Mouse (Mus musculus): ENCODE measurements at regions not wholly inside any gene's neighbourhood (a gene's known extent, or its start where the extent isn't known, plus 50 kb on each side); places are given as distances from the start of the nearest gene placed in this dataset.

- DNase-seq, result no peak
These were observed 319.6 kb upstream of the Npvf start for GRCm38 (mm10) chr6:50973815-50974214.

- no peak for DNase-seq
These were observed 320.7 kb upstream of the Npvf start for GRCm38 (mm10) chr6:50974961-50975360.

GRCm38 (mm10) chr6:50976973-50977372 is 322.7 kb upstream of the Npvf start:
- DNase-seq, result no peak

- no peak for DNase-seq
These were observed 323.1 kb upstream of the Npvf start for GRCm38 (mm10) chr6:50977381-50977780.

- no peak for DNase-seq
These were observed 323.8 kb upstream of the Npvf start for GRCm38 (mm10) chr6:50978016-50978415.

GRCm38 (mm10) chr6:50978571-50978970 is 324.3 kb upstream of the Npvf start:
- no peak for DNase-seq

GRCm38 (mm10) chr6:50979764-50980163 is 325.5 kb upstream of the Npvf start:
- DNase-seq, result no peak

GRCm38 (mm10) chr6:50980311-50980710 is 326.1 kb upstream of the Npvf start:
- no peak for DNase-seq

GRCm38 (mm10) chr6:50981702-50982309 is 327.6 kb upstream of the Npvf start:
- no peak for DNase-seq

- DNase-seq, result no peak
These were observed 328.6 kb upstream of the Npvf start for GRCm38 (mm10) chr6:50982856-50983255.

- no peak for DNase-seq
These were observed 329.4 kb upstream of the Npvf start for GRCm38 (mm10) chr6:50983511-50984099.

GRCm38 (mm10) chr6:50984157-50984905 is 330.1 kb upstream of the Npvf start:
- no peak for DNase-seq

GRCm38 (mm10) chr6:50986270-50986924 is 332.2 kb upstream of the Npvf start:
- no peak for DNase-seq

- DNase-seq, result no peak
These were observed 334.3 kb upstream of the Npvf start for GRCm38 (mm10) chr6:50988561-50988960.

GRCm38 (mm10) chr6:50991528-50992125 is 337.4 kb upstream of the Npvf start:
- no peak for DNase-seq

- DNase-seq, result no peak
These were observed 339.7 kb upstream of the Npvf start for GRCm38 (mm10) chr6:50993952-50994351.

GRCm38 (mm10) chr6:51002713-51003112 is 348.5 kb upstream of the Npvf start:
- no peak for DNase-seq

- DNase-seq, result no peak
These were observed 351.9 kb upstream of the Npvf start for GRCm38 (mm10) chr6:51006074-51006591.

GRCm38 (mm10) chr6:51009526-51010340 is 355.5 kb upstream of the Npvf start:
- DNase-seq, result no peak

- DNase-seq, result no peak
These were observed 356.3 kb upstream of the Npvf start for GRCm38 (mm10) chr6:51010536-51010935.

- no peak for DNase-seq
These were observed 358.0 kb upstream of the Npvf start for GRCm38 (mm10) chr6:51012086-51012830.

All from thymus, postnatal 4 days (tissue).